Mouse (Mus musculus): ENCODE results near the gene Cflar. TPM values are rescaled to one million over a fixed set of nuclear protein-coding genes. Genes with fewer than 3 reads are reported as not detected.
"Not testable (repeated sequence)": the region's sequence is repeated elsewhere in the genome, so short reads cannot be mapped to it uniquely, and the experiment has no call there.

The Cflar gene
- polyA plus RNA-seq, 1 experiment from 2014 or later, result 19.1 TPM

GRCm38 (mm10) chr1:58796853-58797252 is 85.5 kb downstream of the Cflar start:
- Histone ChIP-seq H3K27me3 (ENCODE audit: control insufficient read depth, insufficient read depth, low read length) (no peaks in the 10 kb centered on the region; the same call in 1 of the 2 replicates), H3K36me3 (ENCODE audit: control insufficient read depth, insufficient read depth, low read length) (no peaks in the 10 kb centered on the region), H3K27ac (ENCODE audit: low read depth, low read length) (no peak overlapping the region), H3K4me2 (no peak overlapping the region), H3K9me3 (ENCODE audit: control insufficient read depth, low read length) (no peaks in the 10 kb centered on the region), H3K4me1 (ENCODE audit: control insufficient read depth, insufficient read depth, low read length) (peaks cover 4% of the 10 kb centered on the region; the same call in 1 of the 2 replicates), H3K9ac (ENCODE audit: low read length) (no peak overlapping the region), H3K4me3 (ENCODE audit: low read depth, low read length) (no peak overlapping the region)
- no peak for ATAC-seq (ENCODE audit: low FRiP score)
- 66% methylated on average over 4 of the region's 4 CpGs for WGBS
- peak; percentile 59 for DNase-seq (ENCODE audit: low spot score, missing footprints)

DNA sequence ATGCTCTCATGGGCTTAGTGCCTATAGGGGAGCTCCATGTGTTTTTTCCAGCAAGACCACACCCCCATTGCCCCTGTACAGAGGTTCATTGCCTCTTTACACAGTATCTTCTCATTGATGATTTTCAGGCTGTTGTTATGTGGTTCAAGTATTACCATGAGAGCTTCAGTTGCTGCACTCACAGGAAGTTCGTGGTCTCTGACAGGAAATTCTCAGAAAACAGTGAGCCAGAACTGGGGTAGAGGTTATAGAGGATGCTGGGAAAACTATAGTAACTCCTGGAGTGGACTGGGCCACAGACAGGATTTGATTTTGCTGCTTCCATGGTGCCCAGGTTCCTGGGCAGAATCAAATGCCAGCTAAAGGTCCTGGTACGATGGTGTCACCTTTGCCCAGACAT is 86.1 kb downstream of the Cflar start:
- Histone ChIP-seq H3K4me1 (ENCODE audit: control insufficient read depth, insufficient read depth, low read length) (peaks cover 4% of the 10 kb centered on the region; the same call in 1 of the 2 replicates), H3K4me2 (no peak overlapping the region), H3K27ac (ENCODE audit: low read depth, low read length) (no peak overlapping the region), H3K27me3 (ENCODE audit: control insufficient read depth, insufficient read depth, low read length) (no peaks in the 10 kb centered on the region; the same call in 1 of the 2 replicates), H3K9ac (ENCODE audit: low read length) (no peak overlapping the region), H3K9me3 (ENCODE audit: control insufficient read depth, low read length) (no peaks in the 10 kb centered on the region), H3K36me3 (ENCODE audit: control insufficient read depth, insufficient read depth, low read length) (no peaks in the 10 kb centered on the region), H3K4me3 (ENCODE audit: low read depth, low read length) (no peak overlapping the region)
- 86% methylated on average over 2 of the region's 2 CpGs for WGBS
- ATAC-seq (ENCODE audit: low FRiP score) (no peak), DNase-seq (ENCODE audit: low spot score, missing footprints) (peak; percentile 62)

GRCm38 (mm10) chr1:58798911-58799310 is 87.6 kb downstream of the Cflar start:
- Histone ChIP-seq H3K4me2 (no peak overlapping the region), H3K4me1 (ENCODE audit: control insufficient read depth, insufficient read depth, low read length) (peaks cover 4% of the 10 kb centered on the region; the same call in 1 of the 2 replicates), H3K36me3 (ENCODE audit: control insufficient read depth, insufficient read depth, low read length) (no peaks in the 10 kb centered on the region), H3K9me3 (ENCODE audit: control insufficient read depth, low read length) (no peaks in the 10 kb centered on the region), H3K27ac (ENCODE audit: low read depth, low read length) (no peak overlapping the region), H3K9ac (ENCODE audit: low read length) (no peak overlapping the region), H3K4me3 (ENCODE audit: low read depth, low read length) (no peak overlapping the region), H3K27me3 (ENCODE audit: control insufficient read depth, insufficient read depth, low read length) (no peaks in the 10 kb centered on the region; the same call in 1 of the 2 replicates)
- no peak for ATAC-seq (ENCODE audit: low FRiP score)
- WGBS, result 87% methylated on average over 4 of the region's 4 CpGs
- peak; percentile 73 for DNase-seq (ENCODE audit: low spot score, missing footprints)

DNA sequence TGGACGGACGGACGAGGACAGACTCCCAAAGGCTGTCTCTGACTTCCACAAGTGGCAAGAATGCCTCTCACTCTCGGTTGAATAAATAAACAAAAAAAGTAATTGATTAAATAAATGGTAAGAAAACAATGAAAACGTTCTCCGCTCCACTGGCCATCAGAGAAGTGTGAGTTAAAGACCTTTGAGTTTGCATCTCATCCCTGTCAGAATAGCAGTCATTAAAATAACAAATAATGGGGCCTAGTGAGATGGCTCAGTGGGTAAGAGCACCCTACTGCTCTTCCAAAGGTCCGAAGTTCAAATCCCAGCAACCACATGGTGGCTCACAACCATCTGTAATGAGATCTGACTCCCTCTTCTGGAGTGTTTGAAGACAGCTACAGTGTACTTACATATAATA is 89.3 kb downstream of the Cflar start:
- WGBS, result 81% methylated on average over 7 of the region's 7 CpGs
- not testable (repeated sequence) for H3K4me3 ChIP-seq (ENCODE audit: low read depth, low read length); ATAC-seq (ENCODE audit: low FRiP score); DNase-seq (ENCODE audit: low spot score, missing footprints); H3K4me2 ChIP-seq; H3K4me1 ChIP-seq (ENCODE audit: control insufficient read depth, insufficient read depth, low read length); H3K27ac ChIP-seq (ENCODE audit: low read depth, low read length); H3K36me3 ChIP-seq (ENCODE audit: control insufficient read depth, insufficient read depth, low read length); H3K9me3 ChIP-seq (ENCODE audit: control insufficient read depth, low read length); H3K27me3 ChIP-seq (ENCODE audit: control insufficient read depth, insufficient read depth, low read length); H3K9ac ChIP-seq (ENCODE audit: low read length)

DNA sequence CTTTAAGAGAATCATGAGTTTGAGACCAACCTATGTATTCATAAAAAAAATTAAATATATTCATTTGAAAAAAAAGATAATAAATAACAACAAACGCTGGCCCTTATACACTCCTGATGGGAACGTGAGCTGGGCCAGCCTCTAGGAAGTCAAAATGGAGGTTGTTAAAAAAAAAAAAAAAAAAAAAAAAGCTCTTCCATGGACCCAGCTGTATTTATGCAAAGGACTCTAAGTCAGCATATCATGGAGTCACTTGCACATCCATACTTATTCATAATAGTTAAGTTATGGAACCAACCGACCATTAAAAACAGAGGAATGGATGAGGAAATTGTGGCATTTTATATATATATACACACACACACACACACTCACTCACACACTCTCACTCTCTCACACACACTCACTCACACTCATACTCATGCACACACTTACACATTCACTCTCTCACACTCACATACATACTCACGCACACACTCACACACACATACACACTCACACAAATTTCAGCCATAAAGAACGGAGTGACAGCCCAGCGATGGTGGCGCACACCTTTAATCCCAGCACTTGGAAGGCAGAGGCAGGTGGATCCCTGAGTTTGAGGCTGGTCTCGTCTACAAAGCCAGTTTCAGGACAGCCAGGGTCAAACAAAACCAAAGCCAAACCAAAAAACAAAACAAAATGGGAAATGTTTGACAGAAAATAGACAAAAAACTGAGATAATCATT is 90.4 kb downstream of the Cflar start:
- no peak overlapping the region for H3K4me3 ChIP-seq (ENCODE audit: low read depth, low read length)
- 96% methylated on average over 8 of the region's 8 CpGs for WGBS
- no peaks in the 10 kb centered on the region for H3K9me3 ChIP-seq (ENCODE audit: control insufficient read depth, low read length)
- ATAC-seq (ENCODE audit: low FRiP score) (no peak), DNase-seq (ENCODE audit: low spot score, missing footprints) (peak; percentile 54)
- no peak overlapping the region for H3K27ac ChIP-seq (ENCODE audit: low read depth, low read length)
- H3K9ac ChIP-seq (ENCODE audit: low read length), result no peak overlapping the region
- no peaks in the 10 kb centered on the region for H3K27me3 ChIP-seq (ENCODE audit: control insufficient read depth, insufficient read depth, low read length)
- no peaks in the 10 kb centered on the region for H3K36me3 ChIP-seq (ENCODE audit: control insufficient read depth, insufficient read depth, low read length)
- H3K4me1 ChIP-seq (ENCODE audit: control insufficient read depth, insufficient read depth, low read length), result no peaks in the 10 kb centered on the region
- H3K4me2 ChIP-seq, result no peak overlapping the region

DNA sequence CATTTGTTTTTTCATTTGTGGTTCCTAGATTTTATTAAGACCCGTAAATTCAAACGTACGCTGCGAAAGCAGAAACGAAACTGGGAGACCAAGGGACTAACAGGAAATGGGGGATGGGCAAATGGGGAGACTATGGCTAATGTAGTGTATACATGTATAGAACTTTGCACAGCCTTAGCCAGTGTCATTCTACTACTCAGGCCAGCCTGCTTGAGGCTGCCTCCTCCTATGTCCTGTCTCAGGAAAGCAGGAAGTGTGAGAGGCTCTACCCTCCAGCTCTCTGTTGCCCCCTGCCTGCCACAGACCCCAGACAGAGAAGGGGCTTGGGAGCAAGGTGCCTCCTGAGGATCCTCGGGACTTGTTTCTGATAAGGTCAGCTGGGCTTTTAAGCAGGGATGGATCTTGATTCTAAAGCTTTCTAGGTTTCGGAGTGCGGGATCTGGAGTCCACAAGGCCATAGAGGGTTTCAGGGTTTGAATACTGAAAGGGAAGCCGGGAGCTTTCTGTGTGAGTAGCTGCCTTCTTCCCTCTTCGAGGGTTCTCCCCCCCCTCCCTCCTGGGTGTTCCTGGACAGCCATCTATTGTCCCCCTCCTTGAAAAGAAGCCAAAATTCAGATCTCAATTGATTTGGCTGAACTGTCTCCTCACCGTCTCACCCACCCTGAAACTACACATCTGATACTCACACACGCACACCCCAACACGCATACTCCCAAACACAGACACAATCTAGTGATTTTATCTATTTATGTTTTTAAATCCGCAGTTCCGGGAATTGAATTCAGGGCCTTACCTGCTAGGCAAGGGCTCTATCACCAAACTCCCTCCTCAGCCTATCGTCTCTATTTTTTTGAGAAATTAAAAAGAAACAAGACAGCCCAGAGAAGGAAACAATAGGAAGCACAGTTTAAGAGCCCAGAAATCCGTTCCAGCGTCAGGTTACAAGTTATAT is 91.3 kb downstream of the Cflar start:
- 88% methylated on average over 18 of the region's 18 CpGs for WGBS
- no peak overlapping the region for H3K4me2 ChIP-seq
- ATAC-seq (ENCODE audit: low FRiP score), result no peak
- H3K9ac ChIP-seq (ENCODE audit: low read length), result no peak overlapping the region
- no peak overlapping the region for H3K27ac ChIP-seq (ENCODE audit: low read depth, low read length)
- DNase-seq (ENCODE audit: low spot score, missing footprints), result no peak
- H3K9me3 ChIP-seq (ENCODE audit: control insufficient read depth, low read length), result no peaks in the 10 kb centered on the region
- H3K4me1 ChIP-seq (ENCODE audit: control insufficient read depth, insufficient read depth, low read length), result no peaks in the 10 kb centered on the region
- no peak overlapping the region for H3K4me3 ChIP-seq (ENCODE audit: low read depth, low read length)
- no peaks in the 10 kb centered on the region for H3K36me3 ChIP-seq (ENCODE audit: control insufficient read depth, insufficient read depth, low read length)
- H3K27me3 ChIP-seq (ENCODE audit: control insufficient read depth, insufficient read depth, low read length), result no peaks in the 10 kb centered on the region

GRCm38 (mm10) chr1:58803531-58803930 is 92.2 kb downstream of the Cflar start:
- Histone ChIP-seq H3K4me2 (no peak overlapping the region), H3K27me3 (ENCODE audit: control insufficient read depth, insufficient read depth, low read length) (no peaks in the 10 kb centered on the region), H3K9ac (ENCODE audit: low read length) (no peak overlapping the region), H3K4me1 (ENCODE audit: control insufficient read depth, insufficient read depth, low read length) (no peaks in the 10 kb centered on the region), H3K36me3 (ENCODE audit: control insufficient read depth, insufficient read depth, low read length) (no peaks in the 10 kb centered on the region), H3K27ac (ENCODE audit: low read depth, low read length) (no peak overlapping the region), H3K4me3 (ENCODE audit: low read depth, low read length) (no peak overlapping the region), H3K9me3 (ENCODE audit: control insufficient read depth, low read length) (no peaks in the 10 kb centered on the region)
- DNase-seq (ENCODE audit: low spot score, missing footprints), result no peak
- WGBS, result 90% methylated on average over 6 of the region's 6 CpGs
- ATAC-seq (ENCODE audit: low FRiP score), result no peak

- Histone ChIP-seq H3K36me3 (ENCODE audit: control insufficient read depth, insufficient read depth, low read length) (no peaks in the 10 kb centered on the region), H3K27ac (ENCODE audit: low read depth, low read length) (no peak overlapping the region), H3K9ac (ENCODE audit: low read length) (no peak overlapping the region), H3K4me1 (ENCODE audit: control insufficient read depth, insufficient read depth, low read length) (no peaks in the 10 kb centered on the region), H3K4me2 (no peak overlapping the region), H3K4me3 (ENCODE audit: low read depth, low read length) (no peak overlapping the region), H3K9me3 (ENCODE audit: control insufficient read depth, low read length) (no peaks in the 10 kb centered on the region), H3K27me3 (ENCODE audit: control insufficient read depth, insufficient read depth, low read length) (no peaks in the 10 kb centered on the region)
- no peak for DNase-seq (ENCODE audit: low spot score, missing footprints)
- WGBS, result 78% methylated on average over 3 of the region's 3 CpGs
- no peak for ATAC-seq (ENCODE audit: low FRiP score)
Measured at GRCm38 (mm10) chr1:58806651-58807050, 95.3 kb downstream of the Cflar start.
